Mouse (Mus musculus) lung, embryonic 15.5 days (tissue): Measurements from ENCODE around the gene Bbs5. TPM values are rescaled to one million over a fixed set of nuclear protein-coding genes. Genes with fewer than 3 reads are reported as not detected.
"Not testable (repeated sequence)": the region's sequence is repeated elsewhere in the genome, so short reads cannot be mapped to it uniquely, and the experiment has no call there.

ENCODE experiments used
- ATAC-seq: fragments of 200-750 bp; cut with Nextera tagmentation; 2 replicates; pipeline ENCODE4 v1.8.0; 2017; ENCODE audit warnings: moderate number of reproducible peaks, borderline replicate concordance; ENCODE audit not compliant: low FRiP score, low TSS enrichment; ENCODE audit errors: extremely low read depth
- H3K27ac ChIP-seq: fragments of 300-500 bp; sonication (generic); 2 replicates; pipeline ENCODE4 v1.5.1; 2015; ENCODE audit warnings: moderate library complexity, mild to moderate bottlenecking, inconsistent platforms
- H3K27me3 ChIP-seq: fragments of 300-500 bp; sonication (generic); 2 replicates; pipeline ENCODE4 v1.6.1; 2015; ENCODE audit warnings: inconsistent platforms
- H3K36me3 ChIP-seq: fragments of 300-500 bp; sonication (generic); 2 replicates; pipeline ENCODE4 v1.6.1; 2015; ENCODE audit warnings: inconsistent platforms
- H3K4me1 ChIP-seq: fragments of 300-500 bp; sonication (generic); 2 replicates; pipeline ENCODE4 v1.6.1; 2015; ENCODE audit warnings: inconsistent platforms
- H3K4me2 ChIP-seq: fragments of 300-500 bp; sonication (generic); 2 replicates; pipeline ENCODE4 v1.6.1; 2015; ENCODE audit warnings: inconsistent platforms, mild to moderate bottlenecking, moderate library complexity
- H3K4me3 ChIP-seq: fragments of 300-500 bp; sonication (generic); 2 replicates; pipeline ENCODE4 v1.5.1; 2015; ENCODE audit warnings: mild to moderate bottlenecking, inconsistent platforms
- H3K9ac ChIP-seq: fragments of 300-500 bp; sonication (generic); 2 replicates; pipeline ENCODE4 v1.6.1; 2015; ENCODE audit warnings: inconsistent platforms
- H3K9me3 ChIP-seq: fragments of 300-500 bp; sonication (generic); 2 replicates; pipeline ENCODE4 v1.6.1; 2016; ENCODE audit warnings: inconsistent platforms
- WGBS: fragments of 180-500 bp; shearing (Covaris S2); methylation state at CpG from one replicate; pipeline ENCODE4 v1.1.7; 2015; 5-methylcytosine and 5-hydroxymethylcytosine counted together
- polyA plus RNA-seq: library from polyadenylated mRNA; unstranded; fragments of >200 nt; fragmentation: Nextera tagmentation; extraction: Ambion mirVana; gene quantifications from 2 replicates; pipeline ENCODE4 v1.2.1, GENCODE M21; 2015

Gene Bbs5
- polyA plus RNA-seq, 1 experiment from 2014 or later: 14.2 TPM

- Histone ChIP-seq H3K4me3 (no peak overlapping the region), H3K4me1 (no peaks in the 10 kb centered on the region), H3K27me3 (no peaks in the 10 kb centered on the region), H3K27ac (no peak overlapping the region), H3K9ac (no peak overlapping the region), H3K9me3 (no peaks in the 10 kb centered on the region), H3K4me2 (no peak overlapping the region), H3K36me3 (0 out of 2 replicates have a peak, but pooled peaks cover 2% of the 10 kb centered on the region)
- 86% methylated on average over 9 of the region's 9 CpGs for WGBS
- no peak for ATAC-seq
These were observed 28.3 kb downstream of the Bbs5 start for GRCm38 (mm10) chr2:69675266-69675665.

- no peaks in the 10 kb centered on the region for H3K27me3 ChIP-seq
- no peak for ATAC-seq
- H3K9me3 ChIP-seq: no peaks in the 10 kb centered on the region
- no peaks in the 10 kb centered on the region for H3K4me1 ChIP-seq
- H3K36me3 ChIP-seq: 0 out of 2 replicates have a peak, but pooled peaks cover 2% of the 10 kb centered on the region
- no peak overlapping the region for H3K27ac ChIP-seq
- no peak overlapping the region for H3K4me2 ChIP-seq
- 51% methylated on average over 2 of the region's 2 CpGs for WGBS
- H3K9ac ChIP-seq: no peak overlapping the region
- no peak overlapping the region for H3K4me3 ChIP-seq
These were observed 29.7 kb downstream of the Bbs5 start for GRCm38 (mm10) chr2:69676713-69677112.

- H3K9me3 ChIP-seq, H3K4me2 ChIP-seq, H3K9ac ChIP-seq, H3K36me3 ChIP-seq, H3K4me3 ChIP-seq, H3K27ac ChIP-seq, H3K27me3 ChIP-seq, H3K4me1 ChIP-seq, ATAC-seq: not testable (repeated sequence)
- WGBS: 83% methylated on average over 2 of the region's 2 CpGs
These were observed 30.2 kb downstream of the Bbs5 start for GRCm38 (mm10) chr2:69677215-69677614.

- ATAC-seq: no peak
- 57% methylated on average over 6 of the region's 6 CpGs for WGBS
- H3K9ac ChIP-seq: no peak overlapping the region
- no peak overlapping the region for H3K27ac ChIP-seq
- no peaks in the 10 kb centered on the region for H3K27me3 ChIP-seq
- H3K36me3 ChIP-seq: 0 out of 2 replicates have a peak, but pooled peaks cover 2% of the 10 kb centered on the region
- no peaks in the 10 kb centered on the region for H3K9me3 ChIP-seq
- no peak overlapping the region for H3K4me3 ChIP-seq
- no peaks in the 10 kb centered on the region for H3K4me1 ChIP-seq
- no peak overlapping the region for H3K4me2 ChIP-seq
These were observed 33.0 kb downstream of the Bbs5 start for GRCm38 (mm10) chr2:69679990-69680389.

- no peak for ATAC-seq
- 0 out of 2 replicates have a peak, but pooled peaks cover 2% of the 10 kb centered on the region for H3K36me3 ChIP-seq
- H3K27me3 ChIP-seq: no peaks in the 10 kb centered on the region
- no peaks in the 10 kb centered on the region for H3K9me3 ChIP-seq
- H3K4me3 ChIP-seq: no peak overlapping the region
- 94% methylated on average over 4 of the region's 4 CpGs for WGBS
- H3K4me1 ChIP-seq: no peaks in the 10 kb centered on the region
- H3K27ac ChIP-seq: no peak overlapping the region
- no peak overlapping the region for H3K4me2 ChIP-seq
- no peak overlapping the region for H3K9ac ChIP-seq
These were observed 35.0 kb downstream of the Bbs5 start for GRCm38 (mm10) chr2:69681931-69682330.

- ATAC-seq: no peak
- H3K4me2 ChIP-seq: no peak overlapping the region
- 0 out of 2 replicates have a peak, but pooled peaks cover 2% of the 10 kb centered on the region for H3K36me3 ChIP-seq
- WGBS: 75% methylated on average over 13 of the region's 13 CpGs
- H3K9ac ChIP-seq: no peak overlapping the region
- no peak overlapping the region for H3K27ac ChIP-seq
- no peaks in the 10 kb centered on the region for H3K27me3 ChIP-seq
- H3K9me3 ChIP-seq: no peaks in the 10 kb centered on the region
- H3K4me1 ChIP-seq: no peaks in the 10 kb centered on the region
- H3K4me3 ChIP-seq: no peak overlapping the region
These were observed 36.2 kb downstream of the Bbs5 start for GRCm38 (mm10) chr2:69683036-69683805.

GRCm38 (mm10) chr2:69684488-69684887, 37.5 kb downstream of the Bbs5 start:
- Histone ChIP-seq H3K36me3 (peaks cover 7% of the 10 kb centered on the region; the same call in 1 of the 2 replicates), H3K9me3 (no peaks in the 10 kb centered on the region), H3K4me1 (no peaks in the 10 kb centered on the region), H3K4me2 (no peak overlapping the region), H3K4me3 (no peak overlapping the region), H3K9ac (no peak overlapping the region), H3K27me3 (no peaks in the 10 kb centered on the region), H3K27ac (no peak overlapping the region)
- no peak for ATAC-seq
- WGBS: 91% methylated on average over 3 of the region's 3 CpGs

GRCm38 (mm10) chr2:69690214-69690613, 43.2 kb downstream of the Bbs5 start:
- H3K9me3 ChIP-seq: no peaks in the 10 kb centered on the region
- WGBS: 89% methylated on average over 3 of the region's 3 CpGs
- no peaks in the 10 kb centered on the region for H3K4me1 ChIP-seq
- no peak overlapping the region for H3K9ac ChIP-seq
- peaks cover 24% of the 10 kb centered on the region for H3K36me3 ChIP-seq
- no peak overlapping the region for H3K4me2 ChIP-seq
- no peaks in the 10 kb centered on the region for H3K27me3 ChIP-seq
- ATAC-seq: no peak
- H3K27ac ChIP-seq: no peak overlapping the region
- no peak overlapping the region for H3K4me3 ChIP-seq

GRCm38 (mm10) chr2:69690843-69691242, 43.9 kb downstream of the Bbs5 start:
- WGBS: 77% methylated on average over 6 of the region's 6 CpGs
- Histone ChIP-seq H3K4me3 (no peak overlapping the region), H3K9me3 (no peaks in the 10 kb centered on the region), H3K4me1 (no peaks in the 10 kb centered on the region), H3K9ac (no peak overlapping the region), H3K27ac (no peak overlapping the region), H3K27me3 (no peaks in the 10 kb centered on the region), H3K36me3 (peaks cover 24% of the 10 kb centered on the region), H3K4me2 (no peak overlapping the region)
- no peak for ATAC-seq

- no peak for ATAC-seq
- peaks cover 24% of the 10 kb centered on the region for H3K36me3 ChIP-seq
These were observed 46.5 kb downstream of the Bbs5 start for GRCm38 (mm10) chr2:69693501-69693900.

GRCm38 (mm10) chr2:69700446-69700845, 53.5 kb downstream of the Bbs5 start:
- no peak overlapping the region for H3K4me3 ChIP-seq
- ATAC-seq: no peak
- H3K4me2 ChIP-seq: no peak overlapping the region
- no peaks in the 10 kb centered on the region for H3K9me3 ChIP-seq
- H3K36me3 ChIP-seq: peaks cover 23% of the 10 kb centered on the region
- H3K27ac ChIP-seq: no peak overlapping the region
- H3K27me3 ChIP-seq: no peaks in the 10 kb centered on the region
- no peaks in the 10 kb centered on the region for H3K4me1 ChIP-seq
- no peak overlapping the region for H3K9ac ChIP-seq
- WGBS: 91% methylated on average over 8 of the region's 8 CpGs

More at GRCm38 (mm10) chr2:69693501-69693900, 46.5 kb downstream of the Bbs5 start:
- H3K4me2 ChIP-seq: no peak overlapping the region
- no peak overlapping the region for H3K4me3 ChIP-seq
- H3K9ac ChIP-seq: no peak overlapping the region
- H3K27ac ChIP-seq: no peak overlapping the region
- WGBS: 92% methylated on average over 11 of the region's 11 CpGs
- H3K9me3 ChIP-seq: no peaks in the 10 kb centered on the region
- no peaks in the 10 kb centered on the region for H3K27me3 ChIP-seq
- no peaks in the 10 kb centered on the region for H3K4me1 ChIP-seq

- no peaks in the 10 kb centered on the region for H3K9me3 ChIP-seq
- no peak for ATAC-seq
- peak overlapping the region; percentile 79; the same call in 1 of the 2 replicates for H3K4me3 ChIP-seq
- 79% methylated on average over 14 of the region's 14 CpGs for WGBS
- peaks cover 2% of the 10 kb centered on the region; the same call in 1 of the 2 replicates for H3K4me1 ChIP-seq
- no peak overlapping the region for H3K9ac ChIP-seq
- H3K36me3 ChIP-seq: 0 out of 2 replicates have a peak, but pooled peaks cover 3% of the 10 kb centered on the region
- no peaks in the 10 kb centered on the region for H3K27me3 ChIP-seq
- peak overlapping the region; percentile 70; the same call in 1 of the 2 replicates for H3K4me2 ChIP-seq
- no peak overlapping the region for H3K27ac ChIP-seq
These were observed 65.2 kb downstream of the Bbs5 start for GRCm38 (mm10) chr2:69712171-69712570.
